Mouse (Mus musculus) olfactory bulb, adult 2 months (tissue): ENCODE measurements around the gene Chrnb2. TPM values are rescaled to one million over a fixed set of nuclear protein-coding genes. Genes with fewer than 3 reads are reported as not detected.

ENCODE experiments used
- H3K27ac ChIP-seq: fragments of 200-500 bp; 2 replicates; pipeline ENCODE4 v1.5.1; 2012; ENCODE audit warnings: low read depth, low read length; ENCODE audit not compliant: insufficient read depth
- H3K4me1 ChIP-seq: fragments of 200-500 bp; 2 replicates; pipeline ENCODE4 v1.6.1; 2012; ENCODE audit warnings: low read length; ENCODE audit not compliant: control insufficient read depth, insufficient read depth
- H3K4me3 ChIP-seq: fragments of 200-500 bp; 2 replicates; pipeline ENCODE4 v1.5.1; 2012; ENCODE audit warnings: mild to moderate bottlenecking, low read depth, low read length, moderate library complexity; ENCODE audit not compliant: insufficient read depth
- CTCF ChIP-seq: fragments of 200-500 bp; IDR thresholded peaks from 2 replicates; pipeline ENCODE4 v1.5.1; 2012; ENCODE audit warnings: low read depth, mild to moderate bottlenecking, low read length, moderate library complexity; ENCODE audit not compliant: insufficient read depth
- POLR2A ChIP-seq: fragments of 200-500 bp; IDR thresholded peaks from 2 replicates; pipeline ENCODE4 v1.6.1; 2012; ENCODE audit warnings: mild to moderate bottlenecking, low read depth, low read length, moderate library complexity; ENCODE audit not compliant: insufficient read depth
- WGBS: fragments of 180-500 bp; shearing (Covaris S2); methylation state at CpG from one replicate; pipeline ENCODE4 v1.1.7; 2018; 5-methylcytosine and 5-hydroxymethylcytosine counted together
- polyA plus RNA-seq: library from polyadenylated mRNA; stranded (reverse); fragments of >200 nt; gene quantifications from 2 replicates; pipeline ENCODE4 v1.2.4, GENCODE M21; 2012; ENCODE audit warnings: low replicate concordance; ENCODE audit not compliant: missing spikeins, insufficient read depth, insufficient read length

Gene Chrnb2
- not detected in 2 replicates for polyA plus RNA-seq

DNA sequence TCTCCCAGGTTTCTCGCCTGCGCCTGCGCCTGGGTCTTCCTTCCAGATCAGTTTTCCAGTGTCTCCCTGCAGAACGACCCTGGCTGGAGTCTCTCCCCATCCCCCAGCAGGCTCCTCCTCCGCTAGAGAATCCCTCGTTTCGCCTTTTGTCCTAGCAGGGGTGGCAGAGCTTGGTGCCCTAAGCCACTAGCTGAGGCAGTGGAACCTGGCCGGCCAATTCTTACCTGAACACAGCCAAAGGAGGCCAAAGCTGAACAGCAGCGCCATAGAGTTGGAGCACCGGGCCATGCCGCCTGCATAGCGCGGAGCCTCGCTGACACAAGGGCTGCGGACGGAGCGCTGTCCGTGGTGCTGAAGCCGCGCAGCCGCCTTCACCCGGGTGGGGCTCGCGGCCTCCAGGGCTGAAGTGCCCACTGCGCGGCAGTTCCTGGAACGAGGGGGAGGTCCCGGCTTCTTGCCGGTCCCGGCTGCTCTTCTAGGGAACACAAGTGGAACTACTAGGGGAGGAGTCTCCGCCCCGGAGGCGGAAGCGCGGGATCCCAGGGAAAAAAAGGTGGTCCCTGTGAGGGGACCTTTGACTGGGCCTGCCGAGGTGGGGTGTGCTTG, at the start of gene Chrnb2:
Gene Chrnb2 (minus strand): TSS at position 514 of the 606 bp plus-strand sequence.
- Histone ChIP-seq H3K27ac (no peak within 1 kb of the TSS), H3K4me1 (peaks cover 25% of the 10 kb centered on the region), H3K4me3 (peak within 1 kb of the TSS; percentile 70)
- TF ChIP-seq POLR2A (no peak), CTCF (no peak)
- WGBS = under 1% methylated on average over 36 of the region's 36 CpGs

DNA sequence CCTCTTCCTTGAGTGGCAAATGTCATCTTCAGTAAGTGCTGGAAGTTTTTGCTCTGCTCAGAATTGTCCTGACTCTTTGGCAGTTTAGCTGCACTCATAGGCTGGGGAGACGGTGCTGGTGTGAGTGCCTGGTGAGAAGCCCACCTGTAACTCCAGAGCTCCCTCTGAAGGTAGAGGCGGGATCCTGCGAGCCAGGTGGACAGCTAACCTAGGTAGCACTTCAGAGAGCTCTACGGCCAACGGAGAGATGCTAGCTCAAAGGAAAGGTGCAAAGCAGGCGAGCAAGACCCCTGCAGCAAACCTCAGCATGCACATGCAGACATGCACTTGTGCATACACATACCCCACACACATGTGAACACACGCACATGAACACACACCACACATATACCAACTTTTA, 49.6 kb upstream of the Chrnb2 start:
- Histone ChIP-seq H3K27ac (no peak overlapping the region), H3K4me1 (no peaks in the 10 kb centered on the region), H3K4me3 (no peak overlapping the region)
- TF ChIP-seq CTCF (no peak), POLR2A (no peak)
- 79% methylated on average over 7 of the region's 7 CpGs for WGBS

DNA sequence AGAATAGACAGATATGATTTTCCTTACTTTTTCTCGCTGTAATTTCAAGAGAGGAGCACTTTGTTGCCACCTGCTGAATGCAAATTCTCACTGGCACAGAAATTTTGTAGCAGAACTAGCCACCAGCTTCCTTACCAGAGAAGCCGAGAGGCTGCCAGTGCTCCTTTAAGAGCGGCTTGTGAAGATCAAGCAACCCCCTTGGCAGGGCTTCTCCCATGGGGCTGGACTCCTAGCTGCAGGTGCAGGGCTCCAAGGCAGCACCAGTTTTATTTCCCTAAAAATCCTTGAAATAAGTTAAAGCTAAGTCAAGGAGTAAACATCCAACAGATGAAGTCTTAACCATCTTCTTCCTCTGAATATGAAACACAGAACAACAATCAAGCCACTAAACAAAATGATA, 47.7 kb upstream of the Chrnb2 start:
- no peak for TF ChIP-seq POLR2A
- TF ChIP-seq CTCF = no peak
- no peak overlapping the region for H3K4me3 ChIP-seq
- WGBS = 46% methylated on average over 3 of the region's 3 CpGs
- no peaks in the 10 kb centered on the region for H3K4me1 ChIP-seq
- no peak overlapping the region for H3K27ac ChIP-seq

DNA sequence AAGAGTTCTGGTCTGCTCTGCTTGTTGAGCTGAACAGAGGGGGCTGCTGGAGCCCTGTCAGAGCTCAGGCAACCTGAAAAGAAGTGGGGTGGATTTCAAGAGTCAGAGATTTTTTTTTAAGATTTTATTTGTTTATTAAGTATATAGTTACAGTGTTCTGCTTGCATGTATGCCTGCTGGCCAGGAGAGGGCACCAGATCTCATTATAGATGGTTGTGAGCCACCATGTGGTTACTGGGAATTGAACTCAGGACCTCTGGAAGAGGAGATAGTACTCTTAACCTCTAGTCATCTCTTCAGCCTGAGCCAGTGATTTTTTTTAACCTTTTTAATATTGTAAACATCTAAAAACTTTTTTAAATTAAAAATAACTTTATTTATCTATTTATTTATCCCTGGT, 46.4 kb upstream of the Chrnb2 start:
- Histone ChIP-seq H3K4me3 (no peak overlapping the region), H3K27ac (no peak overlapping the region), H3K4me1 (no peaks in the 10 kb centered on the region)
- TF ChIP-seq CTCF (no peak), POLR2A (no peak)

DNA sequence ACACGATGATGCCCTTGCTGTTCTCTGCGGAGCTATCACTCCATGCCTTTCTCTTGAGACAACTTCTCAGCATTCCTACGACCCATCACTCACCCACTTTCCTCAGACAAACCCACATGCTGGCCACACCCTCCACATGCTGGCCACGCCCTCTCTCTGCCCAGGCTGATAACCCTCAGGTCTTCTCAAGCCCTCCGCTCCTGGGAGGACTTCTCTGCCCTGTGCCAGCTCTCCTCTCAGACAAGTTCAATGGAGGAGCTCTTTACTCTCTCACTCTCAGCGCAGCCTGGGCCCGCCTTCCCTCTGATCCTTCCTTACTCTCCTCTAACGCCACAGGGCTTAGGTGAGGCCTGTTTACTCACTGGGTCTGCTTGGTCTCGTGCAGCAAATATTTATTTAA, 44.2 kb upstream of the Chrnb2 start:
- Histone ChIP-seq H3K4me1 (no peaks in the 10 kb centered on the region), H3K27ac (no peak overlapping the region), H3K4me3 (no peak overlapping the region)
- WGBS = 69% methylated on average over 9 of the region's 9 CpGs
- no peak for TF ChIP-seq POLR2A
- no peak for TF ChIP-seq CTCF

DNA sequence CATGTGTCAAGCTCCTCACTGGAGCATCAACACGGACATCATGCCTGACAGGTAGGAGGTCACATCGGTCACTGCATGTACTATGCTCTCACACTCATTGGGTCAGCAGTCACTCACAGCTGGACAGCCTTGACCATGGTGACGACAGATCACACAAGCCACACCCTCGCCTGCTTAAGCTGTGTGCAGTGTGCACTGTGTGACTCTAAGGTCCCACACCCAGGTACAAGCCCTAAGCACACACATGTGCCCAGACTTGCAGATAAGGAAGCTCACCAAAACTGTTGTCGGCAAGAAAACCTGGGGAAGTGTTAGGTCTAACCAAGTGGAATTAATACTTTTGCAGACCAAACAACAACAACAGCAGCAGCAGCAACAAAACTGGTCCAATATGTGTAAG, 43.4 kb upstream of the Chrnb2 start:
- Histone ChIP-seq H3K4me3 (no peak overlapping the region), H3K27ac (no peak overlapping the region), H3K4me1 (no peaks in the 10 kb centered on the region)
- 82% methylated on average over 5 of the region's 5 CpGs for WGBS
- TF ChIP-seq CTCF = no peak
- no peak for TF ChIP-seq POLR2A

DNA sequence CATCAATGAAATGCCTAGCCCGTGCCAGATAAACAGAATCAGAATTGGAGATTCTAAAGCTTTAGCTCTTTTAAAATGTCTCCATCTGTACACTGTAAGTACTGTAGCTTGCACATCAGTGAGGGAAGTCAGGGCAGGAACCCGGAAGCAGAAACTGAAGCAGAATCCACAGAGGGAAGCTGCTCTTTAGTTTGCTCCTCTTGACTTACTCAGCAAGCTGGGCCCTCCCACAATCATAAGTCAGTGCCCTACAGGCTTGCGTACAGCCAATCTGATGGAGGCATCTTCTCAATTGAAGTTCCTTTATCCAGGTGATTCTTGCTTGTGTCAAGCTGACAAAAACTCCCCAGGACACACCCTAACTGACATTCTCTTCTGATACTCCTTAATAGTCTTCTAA, 42.7 kb upstream of the Chrnb2 start:
- 92% methylated on average over 3 of the region's 3 CpGs for WGBS
- H3K27ac ChIP-seq = no peak overlapping the region
- no peak overlapping the region for H3K4me3 ChIP-seq
- TF ChIP-seq POLR2A (no peak), CTCF (no peak)
- no peaks in the 10 kb centered on the region for H3K4me1 ChIP-seq

DNA sequence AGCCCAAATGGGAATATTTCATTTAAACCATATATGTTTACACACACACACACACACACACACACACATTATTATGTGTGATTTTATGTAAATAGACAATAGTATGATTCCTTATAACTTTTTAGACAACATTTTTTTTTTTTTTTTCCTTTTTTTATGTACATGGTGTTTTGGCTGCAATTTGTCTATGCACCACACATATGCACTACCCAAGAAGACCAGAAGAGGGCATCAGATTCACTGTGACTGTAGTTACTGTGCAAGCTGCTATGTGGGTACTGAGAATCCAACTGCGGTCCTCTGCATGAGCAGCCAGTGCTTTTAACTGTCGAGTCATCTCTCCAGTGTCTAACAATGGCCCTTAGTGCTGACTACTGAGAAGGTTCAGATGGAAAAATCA, 42.3 kb upstream of the Chrnb2 start:
- H3K27ac ChIP-seq = no peak overlapping the region
- no peak for TF ChIP-seq POLR2A
- no peak for TF ChIP-seq CTCF
- WGBS = 91% methylated on average over 2 of the region's 2 CpGs
- no peaks in the 10 kb centered on the region for H3K4me1 ChIP-seq
- no peak overlapping the region for H3K4me3 ChIP-seq

DNA sequence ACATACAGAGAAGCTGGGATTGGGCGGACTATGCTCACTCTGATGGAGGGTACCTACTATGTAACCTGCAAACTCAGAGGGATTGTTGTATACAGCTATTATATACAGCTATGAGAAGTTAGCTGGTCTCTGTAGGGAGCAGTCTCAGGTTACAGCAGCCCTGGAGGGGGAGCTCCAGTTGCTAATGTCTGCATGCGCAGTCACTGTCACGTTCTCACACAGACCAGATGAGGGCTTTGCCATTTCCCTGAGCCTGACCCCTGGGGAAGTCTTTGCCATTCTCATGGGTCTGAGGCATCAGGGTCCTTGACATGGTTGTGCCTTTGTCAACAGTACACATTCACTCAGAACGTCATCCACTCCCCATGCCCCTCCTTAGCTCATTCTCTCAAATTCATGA, 40.7 kb upstream of the Chrnb2 start:
- WGBS = 72% methylated on average over 4 of the region's 4 CpGs

DNA sequence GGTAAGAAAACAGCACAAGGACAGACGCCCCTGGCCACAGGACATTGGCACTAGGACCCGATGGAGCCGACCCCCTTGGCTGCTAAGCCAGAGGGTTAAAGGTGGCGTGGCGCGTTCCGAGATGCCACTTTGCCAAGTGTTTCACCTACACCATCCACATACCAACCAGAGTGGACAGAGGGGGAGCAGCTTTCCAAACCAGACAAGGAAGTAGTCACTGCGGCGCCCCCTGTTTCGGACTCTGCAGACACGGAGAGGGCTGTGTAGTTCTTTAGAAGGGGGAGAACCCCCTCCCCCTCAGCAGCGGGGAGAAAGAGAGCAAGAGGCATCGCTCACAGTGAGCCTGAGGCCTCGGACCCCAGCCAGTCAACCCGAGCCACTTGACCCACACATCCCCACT, 38.4 kb upstream of the Chrnb2 start:
- TF ChIP-seq POLR2A = no peak
- no peaks in the 10 kb centered on the region for H3K4me1 ChIP-seq
- H3K27ac ChIP-seq = no peak overlapping the region
- no peak overlapping the region for H3K4me3 ChIP-seq
- WGBS = 69% methylated on average over 15 of the region's 15 CpGs

More for the DNA sequence above, 40.7 kb upstream of the Chrnb2 start:
- Histone ChIP-seq H3K4me1 (no peaks in the 10 kb centered on the region), H3K4me3 (no peak overlapping the region), H3K27ac (no peak overlapping the region)
- TF ChIP-seq CTCF = no peak
- TF ChIP-seq POLR2A = no peak
